Mouse (Mus musculus): ENCODE measurements around the gene Rhbdd1.

Rhbdd1 gene

DNA sequence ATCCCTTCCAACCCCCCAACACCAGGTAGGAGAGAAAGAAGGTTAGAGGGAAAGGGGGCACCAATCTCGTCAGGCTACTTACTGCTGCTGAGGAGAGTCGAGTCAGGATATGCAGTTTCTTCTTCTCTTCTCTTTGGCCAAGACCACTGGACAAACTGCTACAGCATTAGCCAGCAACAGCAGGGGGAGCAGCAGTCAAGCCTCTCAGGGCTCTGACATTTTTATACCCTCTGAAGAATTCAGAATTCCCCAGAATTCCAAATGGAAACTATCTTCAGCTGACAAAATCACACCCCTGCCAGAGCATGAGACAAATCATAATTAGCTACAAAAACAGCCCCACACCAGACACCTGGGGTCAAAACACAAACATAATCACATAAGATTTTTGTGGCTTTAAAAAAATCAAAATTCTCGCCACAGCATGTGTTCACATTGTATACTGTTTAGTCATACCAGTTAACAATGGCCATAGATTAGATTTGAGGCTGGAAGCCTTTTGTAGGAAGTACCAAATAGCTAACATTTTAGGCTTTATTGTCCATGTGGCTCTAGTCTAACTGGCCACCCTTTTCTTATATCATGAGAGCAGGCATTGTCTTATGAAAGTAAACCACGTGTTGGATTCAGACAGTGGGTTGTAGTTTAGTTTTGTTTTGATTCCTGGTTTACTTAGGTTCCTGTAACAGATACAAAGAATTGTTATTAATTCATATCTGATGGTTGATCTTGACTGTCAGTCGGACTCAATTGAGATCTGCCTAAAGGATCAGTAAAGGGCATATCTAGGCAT is 55.6 kb downstream of the Rhbdd1 start:
- no peak for DNase-seq

DNA sequence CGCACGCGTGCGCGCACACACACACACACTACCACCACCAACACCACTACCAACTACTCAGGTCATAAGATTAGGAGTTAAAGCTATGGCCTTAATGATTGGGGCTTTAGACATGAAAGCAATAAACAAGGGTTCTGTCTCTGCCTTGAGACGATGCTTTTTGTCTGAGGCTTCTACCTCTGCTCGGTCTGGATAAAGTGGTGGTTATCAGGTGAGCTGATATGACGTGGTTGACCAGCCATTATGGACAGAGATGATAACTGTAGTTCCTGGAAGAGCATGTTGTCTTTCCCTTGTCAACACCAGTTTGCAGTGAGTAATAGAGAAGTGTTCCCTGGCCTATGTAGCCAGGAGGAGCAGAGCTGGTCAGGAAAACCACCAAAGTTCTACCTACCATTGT is 57.7 kb downstream of the Rhbdd1 start:
- DNase-seq, result no peak

DNA sequence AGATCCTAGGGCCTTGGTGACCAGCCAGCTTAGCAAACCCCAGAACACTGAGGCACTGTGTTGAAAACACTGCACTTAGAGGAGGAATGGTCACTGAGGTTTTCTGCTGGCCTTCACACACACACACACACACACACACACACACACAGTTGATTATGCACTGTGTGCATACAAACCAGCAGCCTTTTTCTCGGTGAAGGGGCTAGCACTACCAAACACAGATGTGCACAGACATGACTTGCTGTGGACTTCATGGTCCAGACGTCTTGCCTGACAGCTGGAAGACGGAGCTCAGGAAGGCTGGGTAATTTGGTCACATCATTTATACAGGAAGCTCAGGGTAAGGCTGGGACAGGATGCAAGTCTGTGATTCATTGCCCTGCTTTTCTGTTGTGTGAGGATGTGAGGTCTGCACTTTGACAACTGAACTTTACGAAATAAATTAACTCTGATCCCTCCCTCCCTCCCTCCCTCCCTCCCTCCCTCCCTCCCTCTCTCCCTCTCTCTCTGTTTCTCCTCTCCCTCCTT is 58.6 kb downstream of the Rhbdd1 start:
- DNase-seq, result no peak

DNA sequence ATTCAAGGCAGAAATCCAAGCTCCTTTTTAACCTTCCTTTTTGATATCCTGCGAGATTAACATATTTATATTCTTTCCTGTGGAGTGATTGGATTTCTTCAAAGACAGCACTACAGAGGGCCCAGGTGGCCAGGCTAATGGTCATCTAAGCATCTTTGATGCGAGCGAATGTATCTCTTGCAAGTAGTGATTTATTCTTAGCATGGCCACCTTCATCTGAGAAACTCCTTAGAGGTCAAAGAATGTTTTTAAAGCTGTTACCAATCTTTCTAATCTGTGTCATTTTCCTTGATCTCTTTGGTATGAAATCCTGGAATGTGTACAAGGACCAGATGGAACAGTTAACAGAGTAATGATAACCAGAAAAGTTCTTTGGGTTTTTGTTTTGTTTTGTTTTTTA is 59.2 kb downstream of the Rhbdd1 start:
- DNase-seq, result no peak

DNA sequence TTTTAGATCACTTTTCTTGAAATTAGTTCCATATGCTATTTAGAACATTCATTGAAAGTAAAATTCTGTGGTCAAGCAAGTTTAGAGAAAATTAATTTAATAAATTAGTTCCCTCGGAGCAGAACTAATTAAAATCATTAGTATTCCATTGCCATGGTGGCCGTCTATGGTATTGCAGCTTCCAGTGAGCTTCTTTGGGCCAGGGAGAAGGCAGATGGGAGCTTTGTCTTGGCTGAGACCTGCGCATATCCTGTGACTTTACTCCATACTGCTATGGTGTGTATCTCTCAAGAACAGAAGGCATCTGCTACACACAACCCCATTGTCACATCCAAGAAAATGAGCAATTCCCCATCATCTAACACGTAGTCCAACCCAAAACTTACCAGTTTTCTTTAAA is 65.7 kb downstream of the Rhbdd1 start:
- DNase-seq, result no peak

DNA sequence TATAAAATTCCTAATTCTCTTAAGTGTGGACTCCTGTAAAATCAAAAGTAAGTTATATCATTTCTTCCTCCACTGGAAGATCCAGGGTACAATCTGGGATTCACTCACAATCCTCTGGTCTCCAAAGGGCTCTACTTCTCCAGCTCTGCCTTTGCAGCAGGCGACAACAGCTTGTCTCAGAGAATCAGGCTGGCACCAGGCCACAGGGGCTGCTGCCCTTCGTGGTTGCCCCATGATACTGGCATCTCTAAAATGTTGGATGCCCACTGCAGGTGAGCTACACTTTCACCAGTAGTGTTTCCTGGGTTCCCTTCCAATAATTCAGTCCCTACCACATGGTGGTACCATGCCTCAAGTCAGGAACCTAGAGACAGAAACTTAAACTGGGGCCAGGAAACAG is 67.9 kb downstream of the Rhbdd1 start:
- no peak for DNase-seq

DNA sequence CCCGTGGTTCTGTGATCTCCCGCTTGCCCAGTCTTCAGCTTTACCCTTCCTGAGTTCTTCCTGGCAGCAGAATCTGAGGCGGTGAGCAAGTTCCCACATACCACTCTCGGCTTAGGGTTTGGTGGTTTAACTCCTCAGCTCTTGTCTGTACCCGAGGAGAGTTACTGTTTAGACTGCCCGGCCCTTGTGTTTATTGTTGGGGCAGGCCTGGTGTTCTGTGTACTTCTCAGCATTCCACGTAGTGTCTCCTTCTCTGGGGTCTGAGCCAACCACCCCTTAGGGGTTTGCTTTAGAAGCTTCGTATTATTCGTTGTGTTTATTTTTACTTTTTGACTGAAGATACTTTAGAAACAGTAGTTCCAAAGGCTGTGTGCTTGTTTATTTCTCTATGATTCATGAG is 68.8 kb downstream of the Rhbdd1 start:
- DNase-seq, result no peak

DNA sequence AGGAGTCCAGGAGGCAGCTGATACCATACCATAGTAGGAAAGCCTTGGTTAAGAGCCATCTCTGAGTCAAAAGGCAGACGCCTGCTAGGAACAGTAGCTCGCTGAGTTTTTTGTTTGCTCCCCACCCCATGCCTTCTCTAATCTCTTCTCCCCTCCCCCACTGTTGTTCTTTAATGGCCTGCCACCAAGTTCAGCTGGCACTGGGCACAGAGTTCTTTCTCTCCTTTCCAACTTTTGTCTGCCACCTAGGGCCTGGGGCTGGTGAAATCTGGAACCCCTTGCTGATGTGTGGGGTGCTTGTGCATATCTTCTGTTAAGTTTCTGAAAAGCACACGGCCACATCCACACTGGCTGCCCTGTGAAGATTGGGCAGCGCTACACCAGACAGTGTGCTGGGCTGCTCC is 69.6 kb downstream of the Rhbdd1 start:
- DNase-seq, result no peak

DNA sequence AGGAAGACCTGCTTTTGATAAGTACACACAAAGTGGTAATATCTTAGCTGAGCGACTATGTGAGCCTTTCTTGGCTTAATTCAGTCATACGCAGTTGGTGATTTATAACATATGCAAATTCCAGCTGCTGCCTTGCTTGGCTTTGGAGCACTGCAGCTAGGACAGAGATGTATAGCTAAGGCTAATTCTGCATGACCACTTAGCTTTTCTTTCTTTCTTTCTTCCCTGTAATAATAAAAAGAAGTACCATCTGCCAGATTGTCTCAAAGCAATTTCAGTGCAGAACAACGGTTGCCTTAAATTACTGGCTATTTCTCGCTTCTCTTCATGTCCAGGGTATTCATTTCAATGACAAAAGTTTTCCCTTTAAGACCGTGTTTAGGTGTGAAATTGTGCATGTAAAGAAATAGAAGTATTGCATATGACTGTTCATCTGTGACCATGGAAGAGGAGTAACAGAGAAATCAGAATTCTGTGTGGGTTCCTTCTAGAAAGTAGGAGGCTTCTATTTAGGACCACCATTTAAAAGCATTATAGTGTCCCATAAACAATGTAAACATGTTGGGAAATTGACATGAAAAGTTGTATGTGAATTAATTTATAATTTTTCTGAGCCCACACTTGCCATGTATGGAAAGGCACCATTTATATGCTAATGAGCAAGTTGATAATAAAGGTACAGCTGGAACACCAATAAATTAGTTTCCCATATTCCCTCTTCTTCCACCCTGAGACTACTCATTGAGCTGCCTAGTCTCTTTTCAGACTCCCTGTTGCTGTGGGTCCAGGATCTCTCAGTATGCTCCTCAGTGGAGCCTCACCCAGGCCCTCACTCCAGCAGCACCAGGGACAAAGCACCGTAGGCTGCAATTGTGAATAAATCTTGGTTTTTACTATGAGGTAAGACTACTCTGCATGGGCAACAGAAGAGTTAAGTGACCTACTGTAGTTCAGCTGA is 70.8 kb downstream of the Rhbdd1 start:
- no peak for DNase-seq

DNA sequence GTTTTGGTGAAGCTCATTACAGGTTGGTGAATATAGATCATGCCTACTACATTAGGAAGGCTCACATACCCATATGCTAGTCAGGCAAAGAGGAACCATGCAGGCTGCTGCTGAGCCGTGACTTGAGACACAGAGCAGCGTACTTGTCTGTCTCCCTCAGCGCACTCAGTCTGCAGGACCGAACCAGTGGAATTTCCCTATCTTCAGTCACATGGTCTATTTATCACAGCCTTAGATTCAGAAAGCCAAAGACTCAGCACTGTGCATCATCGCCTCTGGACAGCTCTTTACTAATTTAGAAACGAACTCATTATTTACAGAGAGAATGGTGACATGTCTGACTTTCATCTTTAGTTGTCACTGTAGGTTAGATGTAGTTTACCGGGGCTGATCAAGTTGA is 73.1 kb downstream of the Rhbdd1 start:
- DNase-seq, result no peak

DNA sequence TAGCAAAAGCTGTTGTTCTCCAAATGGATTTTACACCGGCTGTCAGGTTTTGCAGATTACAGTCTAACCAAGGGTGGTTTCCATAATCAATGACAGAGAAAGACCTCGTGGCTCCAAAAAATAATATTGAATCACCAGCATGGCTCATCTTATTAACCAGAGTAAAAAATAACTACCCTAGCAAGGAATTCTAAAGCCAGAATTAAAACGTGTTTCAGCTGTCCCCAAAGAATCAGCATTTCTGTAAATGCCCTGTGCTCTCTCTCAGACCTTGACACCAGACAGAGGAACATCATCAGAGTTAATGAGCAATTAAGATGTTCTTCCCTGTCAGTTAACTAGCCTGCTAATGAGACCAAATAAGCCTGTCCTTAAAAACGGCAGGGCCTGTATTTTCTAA is 79.1 kb downstream of the Rhbdd1 start:
- no peak for DNase-seq

DNA sequence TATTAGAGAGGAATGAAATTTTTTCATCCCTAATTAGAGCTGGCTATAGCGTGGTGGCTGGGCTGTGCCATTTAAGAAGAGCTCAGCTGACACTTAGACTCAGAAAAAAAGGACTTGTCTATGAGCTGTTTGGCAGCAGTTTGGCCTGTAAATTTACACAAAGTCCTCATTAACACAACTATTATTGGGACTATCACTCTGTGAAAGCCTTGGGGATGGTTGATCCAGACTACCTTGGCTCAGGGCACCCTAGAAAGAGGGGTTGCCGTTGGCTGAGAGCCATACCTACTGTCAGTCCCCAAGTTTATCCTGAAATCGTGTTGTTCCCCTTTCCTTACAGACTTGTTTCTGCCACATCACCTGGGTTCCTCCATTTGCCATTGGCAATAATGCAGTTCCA is 91.5 kb downstream of the Rhbdd1 start:
- no peak for DNase-seq

DNA sequence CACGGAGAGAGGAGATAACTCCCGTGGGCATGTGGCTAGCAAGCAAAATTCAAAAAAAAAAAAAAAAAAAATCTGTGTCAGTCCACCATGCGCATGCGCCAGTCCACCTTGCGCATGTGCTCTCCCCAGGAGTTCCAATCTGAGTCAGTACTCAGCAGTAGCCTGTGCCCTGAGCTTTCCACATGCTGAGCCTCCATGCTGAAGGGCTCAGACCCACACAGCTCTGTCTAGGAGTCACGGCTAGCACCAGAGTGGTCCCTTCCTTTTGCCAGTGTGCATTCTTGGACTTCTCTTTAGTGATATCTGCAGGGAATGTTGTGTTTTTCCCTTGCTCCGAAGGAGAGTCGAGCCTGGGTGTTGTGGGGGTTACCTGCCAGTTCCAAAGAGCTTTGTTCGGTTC is 93.0 kb downstream of the Rhbdd1 start:
- DNase-seq, result no peak

DNA sequence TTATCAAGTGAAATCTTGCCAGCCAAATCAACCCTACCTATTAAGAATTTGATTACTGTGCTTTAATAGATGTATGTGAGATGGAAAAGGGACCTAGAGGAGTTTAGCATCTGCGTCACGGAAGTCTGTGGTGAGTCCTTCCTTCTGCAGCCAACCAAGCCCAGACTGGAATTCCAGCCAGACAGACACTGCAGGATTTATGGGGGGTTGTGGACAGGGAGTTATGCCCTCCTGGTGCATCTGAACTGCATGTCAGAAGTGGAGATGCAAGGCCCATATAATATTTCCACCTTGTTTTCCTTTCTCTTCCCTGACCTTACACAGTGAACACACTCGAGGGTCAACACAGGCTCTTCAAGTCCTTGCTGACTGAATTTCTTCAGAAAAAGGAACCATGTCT is 94.3 kb downstream of the Rhbdd1 start:
- DNase-seq, result no peak

DNA sequence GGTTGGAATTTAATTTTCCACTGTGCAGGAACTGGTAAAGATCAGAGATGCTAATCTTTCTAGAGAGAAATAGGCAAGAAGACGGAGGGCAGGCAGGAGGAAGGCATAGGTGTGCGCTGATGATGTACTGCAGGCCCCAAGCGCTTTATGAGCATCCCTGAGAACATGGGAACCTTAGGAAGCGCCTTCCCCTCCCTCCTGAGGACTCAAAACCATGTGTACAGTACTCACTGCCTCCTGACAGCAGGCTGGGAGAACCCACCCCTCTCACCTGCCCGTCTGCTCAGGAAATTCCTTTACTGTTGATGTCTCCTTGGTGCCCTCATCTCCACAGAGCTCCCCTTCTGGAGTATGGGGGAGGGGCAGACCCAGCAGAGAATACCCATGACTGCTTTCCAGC is 95.3 kb downstream of the Rhbdd1 start:
- no peak for DNase-seq

DNA sequence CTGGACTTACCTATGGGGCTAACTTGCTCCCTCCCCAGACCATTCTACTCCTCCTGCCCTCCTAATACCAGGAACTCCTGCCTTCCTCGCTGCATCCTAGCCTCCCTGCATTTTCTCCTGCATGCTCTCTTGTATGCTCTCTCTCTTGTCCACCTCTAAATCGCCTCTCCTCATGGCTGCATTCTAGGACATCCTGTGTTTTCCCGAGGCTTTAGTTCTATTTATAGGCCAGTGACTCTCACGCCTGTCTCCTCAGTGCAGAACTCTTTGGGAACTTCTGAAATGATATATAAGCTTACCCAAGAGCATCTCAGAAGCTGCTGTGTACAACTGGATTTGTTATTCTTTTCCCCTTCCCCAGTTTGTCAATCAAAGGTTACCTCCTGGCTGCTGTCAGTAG is 95.8 kb downstream of the Rhbdd1 start:
- no peak for DNase-seq

DNA sequence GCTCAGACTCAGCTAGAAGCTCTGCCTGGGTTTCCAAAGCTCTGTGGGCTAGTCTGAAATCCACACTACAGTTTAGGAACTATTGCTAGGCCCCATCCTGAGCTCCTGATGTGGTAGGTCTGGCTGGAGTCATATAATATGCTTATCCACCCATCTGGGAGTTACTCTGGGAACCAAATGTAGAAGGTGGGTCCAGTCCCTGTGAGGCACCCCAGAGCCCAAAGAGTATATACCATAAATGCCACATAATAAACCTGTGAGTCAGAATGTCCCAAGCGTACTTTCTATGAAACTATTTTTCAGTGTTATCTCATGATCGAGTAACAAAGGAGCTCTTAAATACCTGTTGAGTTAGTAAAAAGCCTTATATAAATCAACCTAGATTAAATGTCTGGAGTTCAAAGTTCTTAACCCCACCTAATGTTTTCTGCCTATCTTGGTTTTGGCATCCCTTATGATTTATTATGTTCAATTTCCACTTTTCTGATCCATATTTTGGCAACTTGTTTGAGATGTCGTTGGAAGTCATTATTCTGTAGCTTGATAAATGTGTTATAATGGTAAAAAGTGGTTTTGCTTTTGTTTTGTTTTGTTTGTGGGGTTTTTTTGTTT is 98.3 kb downstream of the Rhbdd1 start:
- DNase-seq, result no peak

DNA sequence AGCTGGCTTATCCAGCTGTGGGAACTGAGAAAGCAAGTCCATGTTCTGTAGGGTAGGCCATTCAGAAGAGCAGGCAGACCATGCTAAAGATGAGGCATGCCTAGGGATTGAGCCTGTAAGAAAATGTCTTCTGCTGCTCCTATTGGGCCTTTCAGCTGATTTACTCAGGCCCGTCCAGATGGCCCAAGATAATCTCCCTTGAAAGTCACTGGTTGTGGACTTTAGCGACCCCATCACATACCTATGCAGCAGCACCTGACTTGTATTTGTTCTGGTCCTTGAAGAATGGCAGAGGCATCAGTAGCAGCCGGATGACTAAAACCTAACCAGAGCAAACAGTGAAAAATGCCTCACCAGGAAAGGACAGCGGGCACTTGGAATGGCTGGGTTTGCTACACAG is 99.4 kb downstream of the Rhbdd1 start:
- no peak for DNase-seq

DNA sequence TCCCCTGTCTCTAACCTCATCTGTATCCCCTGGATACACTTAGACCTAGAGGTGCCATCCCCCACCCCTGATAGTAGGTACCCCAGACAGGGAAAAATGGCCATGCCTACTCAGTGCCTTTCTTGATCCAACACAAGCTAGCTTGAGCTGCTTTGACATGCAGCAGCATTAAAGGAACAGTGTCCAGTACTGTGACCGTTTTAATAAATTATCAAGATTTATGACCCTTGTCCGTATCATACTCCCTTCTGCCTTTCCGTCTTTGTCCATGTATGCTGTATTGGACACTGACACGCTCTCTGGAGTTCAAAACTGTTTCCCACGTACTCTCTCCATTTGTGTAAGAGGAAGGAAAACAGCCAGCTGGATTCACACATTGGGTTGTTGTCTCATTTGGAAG is 111.5 kb downstream of the Rhbdd1 start:
- no peak for DNase-seq

DNA sequence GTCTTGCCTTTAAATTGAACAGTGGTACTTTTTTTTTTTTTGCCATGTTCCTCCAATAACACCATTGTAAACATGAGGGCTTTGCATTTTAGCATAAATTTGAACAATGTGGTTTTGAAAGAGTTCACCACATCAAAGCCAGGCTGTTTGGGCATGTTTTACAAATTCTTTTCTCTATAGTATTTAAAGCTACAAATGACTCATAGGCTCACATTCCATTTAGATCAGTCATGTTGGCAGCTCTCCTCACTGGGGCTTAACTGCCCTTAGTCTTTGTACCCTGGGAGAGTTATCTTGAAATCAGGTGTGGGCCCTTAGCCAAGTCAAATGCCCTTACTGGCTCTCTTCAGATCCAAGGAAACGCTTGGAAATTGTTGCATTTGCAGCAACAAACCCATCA is 112.8 kb downstream of the Rhbdd1 start:
- DNase-seq, result peak; percentile 85

DNA sequence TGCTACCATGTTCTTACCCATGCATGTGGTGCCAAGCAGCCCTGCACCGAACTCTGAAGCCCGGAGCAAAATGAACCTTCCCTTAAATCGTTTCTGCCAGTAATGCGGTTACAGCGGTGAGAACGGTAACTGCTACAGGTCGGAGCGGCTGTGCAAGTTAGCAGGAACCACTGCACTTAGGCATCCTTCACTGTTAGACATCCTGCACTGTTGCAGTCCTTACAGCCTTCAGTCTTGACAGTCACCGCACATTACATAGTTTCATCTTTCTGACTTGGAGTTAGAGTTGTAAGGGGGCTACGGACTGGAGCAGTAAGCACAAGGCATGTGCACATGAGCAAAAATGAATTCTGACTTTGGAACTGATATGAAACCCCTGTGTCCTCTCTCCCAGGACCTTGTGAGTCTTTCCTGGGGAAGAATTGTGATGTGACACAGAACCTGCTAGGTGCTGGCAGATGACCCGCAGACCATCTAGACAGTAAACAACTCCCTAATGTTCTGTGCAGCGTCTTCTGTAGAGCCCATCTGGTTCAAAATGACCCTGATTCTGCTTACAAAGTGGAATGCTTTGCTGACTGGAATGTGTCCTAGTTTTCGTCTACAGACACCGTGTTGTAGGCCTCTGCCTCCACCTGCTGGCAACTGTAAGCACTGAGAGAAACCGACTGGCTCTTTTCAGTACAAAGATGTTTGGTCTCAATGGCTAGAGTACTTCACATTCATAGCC is 116.8 kb downstream of the Rhbdd1 start:
- peak; percentile 75 for DNase-seq

DNA sequence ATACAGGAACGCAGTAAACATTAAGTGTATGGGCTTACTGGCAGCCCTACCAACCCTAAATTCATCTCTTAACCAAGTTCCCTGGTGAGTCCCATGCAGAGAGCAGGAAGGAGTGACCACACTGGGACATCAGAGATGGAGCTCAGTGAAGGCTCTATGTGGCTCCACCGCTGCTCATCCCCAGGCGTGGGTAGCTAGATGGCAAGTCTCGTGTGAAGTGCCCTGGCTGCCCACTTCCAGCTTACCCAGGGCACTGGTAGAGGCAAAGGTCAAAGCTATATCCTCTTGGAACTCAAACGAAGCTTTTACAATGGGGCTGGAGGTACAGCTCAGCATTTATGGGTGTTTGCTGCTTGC is 117.4 kb downstream of the Rhbdd1 start:
- DNase-seq, result no peak

DNA sequence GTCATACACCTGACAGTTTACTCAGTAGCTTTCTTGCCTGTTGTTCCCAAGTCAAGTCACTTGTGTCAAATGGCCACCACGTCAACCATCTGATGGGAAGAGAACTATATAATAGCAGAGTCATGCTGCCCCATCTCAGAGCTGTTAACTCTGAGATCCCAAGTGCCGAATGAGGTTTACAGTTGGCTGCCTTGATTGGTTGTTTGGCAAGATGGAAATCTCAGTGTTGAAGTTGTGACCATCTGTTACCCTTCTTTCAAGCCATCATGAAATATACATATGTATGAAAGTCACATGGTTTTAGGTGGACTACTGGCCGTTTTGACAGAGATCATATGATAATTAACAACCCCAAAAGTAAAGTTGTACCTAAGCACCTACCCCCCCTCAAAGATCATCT is 121.0 kb downstream of the Rhbdd1 start:
- no peak for DNase-seq
